Mouse (Mus musculus): ENCODE data around the gene Ctcf. TPM values are rescaled to one million over a fixed set of nuclear protein-coding genes. Genes with fewer than 3 reads are reported as not detected.

The Ctcf gene
- polyA plus RNA-seq, 1 experiment from 2014 or later: 116 TPM

- no peak for DNase-seq (ENCODE audit: low spot score)
- 94% methylated on average over 19 of the region's 19 CpGs for WGBS
Measured at GRCm38 (mm10) chr8:105618892-105619591, 17.3 kb upstream of the Ctcf start.

GRCm38 (mm10) chr8:105620211-105620610, 16.2 kb upstream of the Ctcf start:
- no peaks in the 10 kb centered on the region; the same call in none of the 2 replicates for H3K36me3 ChIP-seq (replicated peaks; ENCODE audit: control insufficient read depth, insufficient read depth, low read depth, low read length)
- DNase-seq (ENCODE audit: low spot score) (no peak), ATAC-seq (replicated peaks; ENCODE audit: insufficient number of reproducible peaks, low FRiP score, low TSS enrichment, low read depth) (no peak)

More at GRCm38 (mm10) chr8:105618892-105619591, 17.3 kb upstream of the Ctcf start:
- Histone ChIP-seq H3K4me2 (ENCODE audit: low read depth, low read length) (no peak overlapping the region), H3K4me1 (ENCODE audit: control insufficient read depth, insufficient read depth, low read length) (peaks cover 9% of the 10 kb centered on the region), H3K27me3 (ENCODE audit: control insufficient read depth, insufficient read depth, low read length) (no peaks in the 10 kb centered on the region; the same call in none of the 2 replicates), H3K27ac (replicated peaks; ENCODE audit: low read depth, low read length) (no peak overlapping the region), H3K9ac (replicated peaks; ENCODE audit: low read length) (no peak overlapping the region), H3K36me3 (replicated peaks; ENCODE audit: control insufficient read depth, insufficient read depth, low read depth, low read length) (no peaks in the 10 kb centered on the region; the same call in none of the 2 replicates), H3K9me3 (replicated peaks; ENCODE audit: control insufficient read depth, low read length) (no peaks in the 10 kb centered on the region), H3K4me3 (ENCODE audit: low read depth, low read length) (no peak overlapping the region)
- no peak for ATAC-seq (replicated peaks; ENCODE audit: insufficient number of reproducible peaks, low FRiP score, low TSS enrichment, low read depth)

GRCm38 (mm10) chr8:105620946-105621720, 15.2 kb upstream of the Ctcf start:
- H3K4me1 ChIP-seq (ENCODE audit: control insufficient read depth, insufficient read depth, low read length): peaks cover 6% of the 10 kb centered on the region
- H3K4me3 ChIP-seq (ENCODE audit: low read depth, low read length): no peak overlapping the region
- 89% methylated on average over 21 of the region's 21 CpGs for WGBS
- DNase-seq (ENCODE audit: low spot score) (no peak), ATAC-seq (replicated peaks; ENCODE audit: insufficient number of reproducible peaks, low FRiP score, low TSS enrichment, low read depth) (no peak)
- H3K9me3 ChIP-seq (replicated peaks; ENCODE audit: control insufficient read depth, low read length): no peaks in the 10 kb centered on the region
- H3K9ac ChIP-seq (replicated peaks; ENCODE audit: low read length): no peak overlapping the region
- no peaks in the 10 kb centered on the region for H3K27me3 ChIP-seq (ENCODE audit: control insufficient read depth, insufficient read depth, low read length)
- H3K36me3 ChIP-seq (replicated peaks; ENCODE audit: control insufficient read depth, insufficient read depth, low read depth, low read length): no peaks in the 10 kb centered on the region; the same call in none of the 2 replicates
- H3K4me2 ChIP-seq (ENCODE audit: low read depth, low read length): no peak overlapping the region
- no peak overlapping the region for H3K27ac ChIP-seq (replicated peaks; ENCODE audit: low read depth, low read length)

More at GRCm38 (mm10) chr8:105620211-105620610, 16.2 kb upstream of the Ctcf start:
- WGBS: 90% methylated on average over 19 of the region's 19 CpGs
- Histone ChIP-seq H3K4me1 (ENCODE audit: control insufficient read depth, insufficient read depth, low read length) (peaks cover 6% of the 10 kb centered on the region), H3K9ac (replicated peaks; ENCODE audit: low read length) (no peak overlapping the region), H3K4me2 (ENCODE audit: low read depth, low read length) (no peak overlapping the region), H3K27me3 (ENCODE audit: control insufficient read depth, insufficient read depth, low read length) (no peaks in the 10 kb centered on the region), H3K4me3 (ENCODE audit: low read depth, low read length) (no peak overlapping the region), H3K9me3 (replicated peaks; ENCODE audit: control insufficient read depth, low read length) (no peaks in the 10 kb centered on the region), H3K27ac (replicated peaks; ENCODE audit: low read depth, low read length) (no peak overlapping the region)

- no peaks in the 10 kb centered on the region; the same call in none of the 2 replicates for H3K36me3 ChIP-seq (replicated peaks; ENCODE audit: control insufficient read depth, insufficient read depth, low read depth, low read length)
Measured at GRCm38 (mm10) chr8:105621841-105622240, 14.5 kb upstream of the Ctcf start.

GRCm38 (mm10) chr8:105622421-105622920, 13.9 kb upstream of the Ctcf start:
- DNase-seq (ENCODE audit: low spot score) (peak; percentile 95), ATAC-seq (replicated peaks; ENCODE audit: insufficient number of reproducible peaks, low FRiP score, low TSS enrichment, low read depth) (peak; percentile 85)
- Histone ChIP-seq H3K4me2 (ENCODE audit: low read depth, low read length) (no peak overlapping the region), H3K9ac (replicated peaks; ENCODE audit: low read length) (0 out of 2 replicates have a peak overlapping the region, but pooled peaks have one; percentile 32), H3K4me1 (ENCODE audit: control insufficient read depth, insufficient read depth, low read length) (peaks cover 6% of the 10 kb centered on the region), H3K27me3 (ENCODE audit: control insufficient read depth, insufficient read depth, low read length) (no peaks in the 10 kb centered on the region), H3K27ac (replicated peaks; ENCODE audit: low read depth, low read length) (peak overlapping the region; percentile 20), H3K9me3 (replicated peaks; ENCODE audit: control insufficient read depth, low read length) (no peaks in the 10 kb centered on the region), H3K36me3 (replicated peaks; ENCODE audit: control insufficient read depth, insufficient read depth, low read depth, low read length) (no peaks in the 10 kb centered on the region; the same call in none of the 2 replicates), H3K4me3 (ENCODE audit: low read depth, low read length) (no peak overlapping the region)
- 3% methylated on average over 8 of the region's 8 CpGs for WGBS

More at GRCm38 (mm10) chr8:105621841-105622240, 14.5 kb upstream of the Ctcf start:
- ATAC-seq (replicated peaks; ENCODE audit: insufficient number of reproducible peaks, low FRiP score, low TSS enrichment, low read depth) (no peak), DNase-seq (ENCODE audit: low spot score) (no peak)
- H3K4me1 ChIP-seq (ENCODE audit: control insufficient read depth, insufficient read depth, low read length): peaks cover 6% of the 10 kb centered on the region
- H3K9ac ChIP-seq (replicated peaks; ENCODE audit: low read length): 0 out of 2 replicates have a peak overlapping the region, but pooled peaks have one; percentile 32
- no peak overlapping the region for H3K27ac ChIP-seq (replicated peaks; ENCODE audit: low read depth, low read length)
- no peaks in the 10 kb centered on the region for H3K27me3 ChIP-seq (ENCODE audit: control insufficient read depth, insufficient read depth, low read length)
- no peak overlapping the region for H3K4me2 ChIP-seq (ENCODE audit: low read depth, low read length)
- H3K9me3 ChIP-seq (replicated peaks; ENCODE audit: control insufficient read depth, low read length): no peaks in the 10 kb centered on the region
- no peak overlapping the region for H3K4me3 ChIP-seq (ENCODE audit: low read depth, low read length)
- 87% methylated on average over 4 of the region's 4 CpGs for WGBS

GRCm38 (mm10) chr8:105623118-105623517, 13.2 kb upstream of the Ctcf start:
- 13% methylated on average over 5 of the region's 5 CpGs for WGBS
- 0 out of 2 replicates have a peak overlapping the region, but pooled peaks have one; percentile 20 for H3K27ac ChIP-seq (replicated peaks; ENCODE audit: low read depth, low read length)
- H3K9ac ChIP-seq (replicated peaks; ENCODE audit: low read length): no peak overlapping the region
- no peak overlapping the region for H3K4me2 ChIP-seq (ENCODE audit: low read depth, low read length)
- no peak for ATAC-seq (replicated peaks; ENCODE audit: insufficient number of reproducible peaks, low FRiP score, low TSS enrichment, low read depth)
- no peaks in the 10 kb centered on the region; the same call in 1 of the 2 replicates for H3K36me3 ChIP-seq (replicated peaks; ENCODE audit: control insufficient read depth, insufficient read depth, low read depth, low read length)
- H3K4me1 ChIP-seq (ENCODE audit: control insufficient read depth, insufficient read depth, low read length): peaks cover 6% of the 10 kb centered on the region
- peak; percentile 30 for DNase-seq (ENCODE audit: low spot score)
- H3K27me3 ChIP-seq (ENCODE audit: control insufficient read depth, insufficient read depth, low read length): no peaks in the 10 kb centered on the region
- no peak overlapping the region for H3K4me3 ChIP-seq (ENCODE audit: low read depth, low read length)
- no peaks in the 10 kb centered on the region for H3K9me3 ChIP-seq (replicated peaks; ENCODE audit: control insufficient read depth, low read length)

- H3K9ac ChIP-seq (replicated peaks; ENCODE audit: low read length): no peak overlapping the region
- H3K4me2 ChIP-seq (ENCODE audit: low read depth, low read length): no peak overlapping the region
- H3K27ac ChIP-seq (replicated peaks; ENCODE audit: low read depth, low read length): no peak overlapping the region
- no peak overlapping the region for H3K4me3 ChIP-seq (ENCODE audit: low read depth, low read length)
- H3K4me1 ChIP-seq (ENCODE audit: control insufficient read depth, insufficient read depth, low read length): peaks cover 6% of the 10 kb centered on the region
- no peaks in the 10 kb centered on the region for H3K9me3 ChIP-seq (replicated peaks; ENCODE audit: control insufficient read depth, low read length)
- ATAC-seq (replicated peaks; ENCODE audit: insufficient number of reproducible peaks, low FRiP score, low TSS enrichment, low read depth) (no peak), DNase-seq (ENCODE audit: low spot score) (no peak)
- WGBS: 58% methylated on average over 7 of the region's 7 CpGs
- H3K36me3 ChIP-seq (replicated peaks; ENCODE audit: control insufficient read depth, insufficient read depth, low read depth, low read length): no peaks in the 10 kb centered on the region; the same call in 1 of the 2 replicates
- no peaks in the 10 kb centered on the region for H3K27me3 ChIP-seq (ENCODE audit: control insufficient read depth, insufficient read depth, low read length)
Measured at GRCm38 (mm10) chr8:105623679-105624245, 12.6 kb upstream of the Ctcf start.
